Mouse (Mus musculus): ENCODE measurements around the gene Wnt9a.
"Not testable (repeated sequence)": the region's sequence is repeated elsewhere in the genome, so short reads cannot be mapped to it uniquely, and the experiment has no call there.

Wnt9a gene

DNA sequence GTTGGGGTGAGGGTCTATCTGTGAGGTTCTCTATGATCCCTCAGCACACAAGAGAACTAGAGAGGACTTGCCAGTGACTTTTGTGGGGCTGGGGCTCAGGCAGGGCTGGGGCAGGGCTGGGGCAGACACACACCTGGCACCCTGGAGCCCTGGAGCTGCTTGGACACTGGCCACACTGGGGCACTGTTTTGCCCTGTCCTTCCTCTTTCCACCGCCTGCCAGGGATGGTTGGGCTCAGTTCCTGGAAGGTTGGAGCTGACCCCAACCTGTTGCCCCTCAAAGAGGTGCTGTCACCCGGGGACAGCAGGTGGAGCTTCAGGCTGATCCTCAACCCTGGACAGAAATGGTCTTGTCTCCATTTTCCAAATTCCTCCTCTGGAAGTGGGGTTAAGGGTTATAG lies 29.2 kb downstream of the Wnt9a start:
- no peak for DNase-seq (ENCODE audit: low spot score)

DNA sequence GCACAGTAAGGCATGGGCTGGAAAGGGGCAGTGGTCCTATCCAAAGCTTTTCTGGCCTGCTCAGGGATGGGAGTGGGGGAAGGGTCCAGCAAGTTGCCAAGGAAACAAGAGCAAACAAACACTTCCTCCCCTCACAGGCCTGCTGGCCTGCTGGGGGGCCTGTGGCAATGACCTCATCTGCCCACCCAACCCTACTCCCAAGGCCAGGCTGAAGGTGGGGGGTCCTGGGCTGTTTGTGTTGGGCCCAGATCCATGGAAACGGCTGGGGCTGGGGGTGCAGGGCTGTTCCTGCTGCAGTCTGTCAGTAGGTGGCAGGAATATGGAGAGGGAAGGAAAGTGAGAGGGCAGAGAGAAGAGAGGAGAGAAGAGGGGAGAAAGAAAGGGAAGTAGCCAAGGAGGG lies 29.7 kb downstream of the Wnt9a start:
- no peak for DNase-seq (ENCODE audit: low spot score)

DNA sequence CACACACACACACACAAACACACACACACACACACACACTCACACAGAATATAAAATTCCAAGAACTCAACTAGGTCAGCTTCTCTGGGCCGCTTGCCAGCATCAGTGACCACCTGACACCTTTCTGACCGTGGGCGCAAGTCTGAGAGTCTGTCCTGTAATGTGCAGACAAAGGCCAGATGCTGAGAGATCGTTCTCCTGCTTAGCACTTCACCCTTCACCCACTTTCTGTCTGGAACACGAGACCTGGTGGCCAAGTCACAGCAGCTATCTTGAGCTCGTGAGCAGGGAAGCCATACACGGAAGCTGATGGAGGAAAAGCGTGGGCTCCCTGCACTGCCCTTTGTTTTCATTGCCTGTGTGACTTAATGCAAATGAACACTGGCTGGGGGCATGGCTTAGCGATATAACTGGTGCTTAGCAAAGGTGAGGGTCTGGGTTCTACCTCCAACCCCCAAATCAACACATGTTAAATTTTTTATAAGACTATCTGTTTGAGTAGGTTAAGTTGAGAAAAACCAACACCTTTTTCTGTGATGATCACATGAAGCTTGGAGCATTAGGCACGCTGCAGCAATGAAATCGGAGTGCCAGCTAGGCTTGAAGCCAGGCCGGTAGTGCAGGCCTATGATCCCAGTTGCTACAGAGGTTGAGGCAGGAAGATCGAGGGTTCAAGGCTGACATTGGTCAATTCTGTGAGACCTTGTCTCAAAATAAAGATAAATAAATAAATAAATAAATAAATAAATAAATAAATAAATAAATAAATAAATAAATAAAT lies 31.4 kb downstream of the Wnt9a start:
- DNase-seq (ENCODE audit: low spot score): peak; percentile 82

DNA sequence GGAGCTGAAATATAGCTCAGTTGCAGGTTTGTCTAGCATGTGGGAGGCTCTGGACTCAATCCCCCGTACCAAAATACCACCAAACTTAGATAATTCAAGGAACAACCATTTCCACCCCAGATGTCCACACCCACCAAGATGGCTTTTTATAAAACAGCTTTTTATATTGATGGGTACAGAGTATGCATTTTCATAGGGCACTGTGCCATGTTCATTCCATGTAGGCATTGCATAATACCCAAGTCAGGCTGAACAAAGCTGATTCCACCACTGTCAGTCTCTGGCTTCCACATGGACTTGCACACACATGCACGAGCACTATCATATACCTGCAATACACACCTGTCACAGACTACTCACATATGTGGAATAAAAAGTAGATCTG lies 32.0 kb downstream of the Wnt9a start:
- DNase-seq (ENCODE audit: low spot score): no peak

DNA sequence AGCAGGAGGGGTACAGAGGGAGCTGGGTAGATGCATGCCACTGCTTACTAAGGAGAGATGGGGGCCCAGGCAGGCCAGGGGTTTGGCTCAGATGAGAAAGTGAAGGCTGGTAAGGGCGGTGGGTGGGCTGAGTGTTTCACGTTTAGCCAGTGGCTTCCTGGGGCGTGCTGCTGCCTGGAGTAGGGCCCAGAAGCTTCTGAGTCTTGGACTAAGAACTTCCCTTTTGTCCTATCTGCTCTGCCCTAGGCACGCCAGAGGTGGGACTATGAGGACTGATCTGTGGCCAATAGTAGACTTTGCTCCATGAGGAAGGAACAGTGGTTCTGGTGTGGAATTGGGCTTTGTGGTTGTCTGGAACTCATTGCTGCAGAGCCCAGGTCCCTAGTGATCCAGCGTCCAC lies 36.2 kb downstream of the Wnt9a start:
- DNase-seq (ENCODE audit: low spot score): no peak

DNA sequence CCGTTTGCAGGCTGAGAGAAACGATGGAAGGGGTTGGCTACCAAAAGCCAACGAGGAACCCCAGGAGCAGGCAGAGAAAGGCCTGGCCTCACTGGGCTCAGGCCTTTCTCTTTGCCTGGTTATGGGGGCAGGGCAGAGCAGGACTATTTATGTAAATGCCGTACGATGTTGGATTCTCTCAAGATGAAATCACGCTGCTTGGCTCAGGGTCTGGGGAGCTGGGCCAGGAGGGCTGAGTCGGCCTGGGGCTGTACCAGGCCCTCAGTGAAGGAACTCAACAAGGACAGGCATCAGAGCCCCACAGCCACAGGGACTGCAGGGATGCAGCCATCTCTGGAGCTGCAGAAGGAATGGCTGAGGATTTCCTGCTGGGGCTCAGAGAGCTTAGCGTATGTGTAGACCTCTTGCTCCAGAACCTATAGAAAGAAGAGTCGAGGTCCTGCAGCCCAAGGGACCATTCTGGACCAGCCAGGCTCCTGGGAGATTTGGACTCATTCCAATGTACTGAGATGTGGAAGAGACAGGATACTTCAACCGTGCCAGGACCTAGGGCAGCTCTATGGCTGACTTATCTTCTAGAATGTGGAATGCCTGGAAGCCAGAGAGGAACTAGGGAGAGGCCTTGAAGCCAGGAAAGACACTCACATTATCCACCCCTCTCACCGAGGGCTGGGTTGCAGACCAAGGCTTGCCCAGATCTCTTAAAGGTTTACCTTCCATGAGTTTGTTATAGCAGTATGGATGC lies 39.6 kb downstream of the Wnt9a start:
- DNase-seq (ENCODE audit: low spot score): peak; percentile 28

DNA sequence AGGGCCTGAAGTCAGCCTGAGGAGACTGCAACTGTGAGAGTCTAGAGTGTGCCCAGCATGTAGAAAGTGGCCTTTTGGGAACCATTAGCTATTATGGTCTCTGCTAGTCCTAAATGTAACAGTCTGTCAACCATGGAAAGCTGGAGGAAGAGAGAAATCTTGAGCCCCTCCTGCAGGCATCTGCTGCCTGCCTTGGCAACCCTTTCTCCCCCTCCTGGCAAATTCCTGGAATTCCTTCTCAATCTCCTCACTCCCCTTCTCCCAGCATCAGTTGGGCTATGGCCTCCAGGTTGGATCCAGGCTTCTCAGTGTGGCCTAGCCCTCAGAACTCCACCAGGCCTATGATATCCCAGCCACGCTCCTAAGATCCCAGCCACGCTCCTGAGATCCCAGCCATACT lies 43.6 kb downstream of the Wnt9a start:
- DNase-seq (ENCODE audit: low spot score): no peak

DNA sequence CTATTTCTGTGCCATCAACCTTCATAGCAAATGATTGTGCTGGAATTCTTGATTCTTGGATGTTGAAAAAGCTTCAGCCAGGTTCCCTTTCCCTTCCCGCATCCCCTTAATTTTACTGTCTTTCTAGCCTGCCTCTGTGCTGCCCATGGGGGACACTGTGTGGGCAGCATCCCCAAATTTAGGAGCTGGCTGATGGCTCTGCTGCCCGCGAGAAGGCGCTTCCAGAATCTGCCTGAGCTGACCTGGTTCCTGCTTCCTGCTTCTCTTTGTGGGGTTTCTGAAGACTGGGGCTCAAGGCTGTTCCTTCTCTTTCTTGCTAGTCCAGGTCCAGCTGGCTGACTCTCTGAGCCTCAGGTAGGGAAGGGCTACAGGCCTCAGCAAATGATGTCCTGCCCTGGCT lies 48.1 kb downstream of the Wnt9a start:
- DNase-seq (ENCODE audit: low spot score): no peak

DNA sequence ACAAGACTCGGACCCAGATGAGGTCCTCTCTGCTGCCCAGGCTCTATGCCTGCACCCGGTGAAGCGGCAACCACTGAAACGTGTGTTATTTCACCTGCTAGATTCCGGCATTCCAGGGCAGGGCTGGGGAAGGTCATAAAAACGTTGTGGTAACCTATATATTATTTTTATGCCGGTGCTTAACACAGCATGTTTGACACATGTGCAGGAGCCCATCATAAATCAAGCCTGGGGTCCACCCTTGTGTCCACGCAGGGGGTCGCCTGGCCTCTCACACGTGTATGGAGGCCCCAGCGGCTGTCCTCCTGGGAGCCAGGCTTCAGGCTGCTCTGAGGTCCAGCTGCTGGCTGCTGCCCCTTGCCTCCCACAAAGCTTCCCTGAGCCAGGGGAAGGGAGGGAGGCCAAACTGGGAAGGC lies 50.2 kb downstream of the Wnt9a start:
- no peak for DNase-seq (ENCODE audit: low spot score)

DNA sequence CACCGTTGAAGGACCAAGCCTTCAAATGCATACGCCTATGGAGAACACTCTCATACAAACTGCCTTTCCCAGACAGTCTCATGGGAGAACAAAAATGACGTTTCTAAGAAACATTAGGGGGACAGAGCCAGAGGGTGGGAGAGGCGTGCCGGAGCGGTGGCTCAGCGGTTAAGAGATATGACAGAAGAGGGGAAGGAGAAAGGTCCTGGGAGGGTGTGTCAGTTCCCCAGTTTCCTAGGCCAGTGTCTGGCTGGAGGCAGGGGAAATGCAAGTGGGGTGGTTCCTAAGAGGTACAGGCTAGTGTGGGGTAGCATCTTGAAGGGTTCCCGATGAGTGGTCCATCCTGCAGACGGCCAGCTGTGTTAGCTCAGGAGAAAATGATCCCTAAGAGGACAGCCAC lies 54.6 kb downstream of the Wnt9a start:
- no peak for DNase-seq (ENCODE audit: low spot score)

DNA sequence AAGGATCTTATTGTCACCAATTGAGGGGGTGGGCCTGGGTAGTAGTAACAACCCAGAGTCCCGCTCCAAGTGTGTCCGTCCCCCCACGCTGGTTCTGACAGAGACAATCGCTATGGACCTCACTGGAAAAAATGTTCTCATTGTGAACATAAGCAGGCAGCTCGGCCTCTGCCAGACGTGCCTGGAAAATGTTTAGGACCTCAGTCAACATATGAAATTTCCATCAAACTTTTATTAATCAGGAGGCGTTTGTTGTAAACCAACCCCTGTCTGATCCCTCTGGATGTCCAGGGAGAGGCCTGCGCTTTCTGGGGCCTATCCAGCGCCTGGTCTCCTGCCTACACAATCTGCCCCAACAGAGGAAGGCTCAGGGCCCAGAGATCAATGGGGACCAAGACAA lies 57.3 kb downstream of the Wnt9a start:
- DNase-seq (ENCODE audit: low spot score): no peak

DNA sequence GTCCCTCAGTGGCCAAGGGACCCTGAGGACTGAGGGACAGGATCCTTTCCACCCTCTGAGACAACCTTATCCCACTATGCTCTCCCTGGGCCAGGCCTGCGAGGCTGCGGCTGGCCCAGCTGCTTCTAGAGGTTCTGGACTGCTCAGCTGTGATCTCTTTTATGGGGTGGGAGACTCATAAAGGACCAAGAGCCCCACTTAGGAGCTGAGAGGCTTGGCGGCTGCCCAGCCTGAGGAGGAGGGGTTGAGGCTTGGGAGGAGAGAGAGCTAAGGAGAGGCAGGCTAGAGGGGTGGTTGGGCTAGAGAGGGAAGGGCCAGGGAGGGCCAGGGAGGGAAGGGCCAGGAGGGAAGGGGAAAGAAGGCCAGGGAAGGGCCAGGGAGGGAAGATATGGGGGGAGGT lies 57.7 kb downstream of the Wnt9a start:
- DNase-seq (ENCODE audit: low spot score): no peak

DNA sequence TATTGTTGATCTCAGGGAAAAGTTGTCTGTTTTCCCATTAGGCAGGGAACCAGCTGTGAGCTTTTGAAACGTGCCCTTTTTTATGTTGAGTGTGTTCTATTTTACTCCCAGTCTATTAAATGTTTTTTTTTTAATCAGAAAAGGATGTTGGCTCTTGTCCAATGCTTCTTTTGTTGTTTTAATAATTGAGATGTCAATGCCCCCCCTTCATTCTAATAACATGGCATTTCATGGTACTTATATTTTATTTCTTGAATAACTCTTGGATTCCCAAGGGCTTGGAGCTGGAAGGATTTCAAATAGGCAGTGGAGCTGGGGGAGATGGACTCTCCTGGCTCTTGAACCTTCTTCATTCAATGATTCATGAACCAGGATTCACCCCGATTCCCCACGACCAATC lies 59.3 kb downstream of the Wnt9a start:
- DNase-seq (ENCODE audit: low spot score): no peak

DNA sequence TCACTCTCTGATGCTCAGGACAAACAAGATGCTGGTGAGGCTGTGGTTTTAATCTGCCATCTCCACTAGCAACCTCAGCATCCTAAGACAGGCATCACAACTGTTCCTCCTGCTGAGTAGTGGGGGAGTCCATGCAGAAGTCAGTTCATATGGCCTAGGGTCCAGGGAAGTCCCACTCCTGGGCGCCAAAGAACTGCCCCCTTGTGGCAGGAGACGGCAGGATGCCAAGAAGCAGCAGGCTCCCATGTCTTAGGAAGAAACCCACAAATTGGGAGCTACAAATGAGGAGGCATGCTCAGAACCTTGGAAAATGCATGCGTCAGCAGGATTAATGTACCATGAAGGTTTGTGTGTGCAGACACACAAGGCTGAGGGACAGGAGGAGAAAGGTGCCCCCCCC lies 59.9 kb downstream of the Wnt9a start:
- DNase-seq (ENCODE audit: low spot score): peak; percentile 31

DNA sequence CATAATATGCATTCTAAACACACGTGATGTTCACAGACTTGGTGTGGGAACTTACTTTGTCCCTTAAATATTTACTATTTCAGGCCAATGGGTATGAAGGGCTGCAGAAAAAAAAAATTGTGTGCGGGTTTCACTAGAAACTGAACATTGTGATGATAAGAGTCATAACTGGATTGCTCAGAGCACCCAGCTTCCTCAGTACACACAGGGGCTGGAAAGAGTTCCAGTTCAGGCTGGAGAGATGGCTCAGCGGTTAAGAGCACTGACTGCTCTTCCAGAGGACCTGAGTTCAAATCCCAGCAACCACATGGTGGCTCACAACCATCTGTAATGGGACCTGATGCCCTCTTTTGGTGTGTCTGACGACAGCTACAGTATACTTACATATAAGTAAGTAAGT lies 61.2 kb downstream of the Wnt9a start:
- not testable (repeated sequence) for DNase-seq (ENCODE audit: low spot score)

DNA sequence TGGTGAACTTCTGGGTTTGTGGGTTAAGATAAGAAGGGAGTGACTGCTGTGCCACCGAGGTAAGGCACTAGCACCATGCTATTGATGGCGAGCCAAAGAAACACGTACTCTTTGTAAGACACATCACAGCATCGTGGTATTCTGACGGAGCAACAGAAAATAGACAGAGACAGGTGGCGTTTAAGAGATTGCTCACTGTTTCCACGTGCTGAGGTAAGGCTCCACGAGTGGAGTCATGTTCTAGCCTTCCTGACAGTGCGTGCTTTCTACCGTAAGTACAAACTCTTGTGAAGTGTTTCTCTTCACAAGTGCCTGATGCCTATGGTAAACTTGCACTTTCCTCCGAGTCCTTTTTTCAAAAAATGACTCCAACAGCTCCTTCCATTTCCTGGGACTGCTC lies 63.1 kb downstream of the Wnt9a start:
- no peak for DNase-seq (ENCODE audit: low spot score)

DNA sequence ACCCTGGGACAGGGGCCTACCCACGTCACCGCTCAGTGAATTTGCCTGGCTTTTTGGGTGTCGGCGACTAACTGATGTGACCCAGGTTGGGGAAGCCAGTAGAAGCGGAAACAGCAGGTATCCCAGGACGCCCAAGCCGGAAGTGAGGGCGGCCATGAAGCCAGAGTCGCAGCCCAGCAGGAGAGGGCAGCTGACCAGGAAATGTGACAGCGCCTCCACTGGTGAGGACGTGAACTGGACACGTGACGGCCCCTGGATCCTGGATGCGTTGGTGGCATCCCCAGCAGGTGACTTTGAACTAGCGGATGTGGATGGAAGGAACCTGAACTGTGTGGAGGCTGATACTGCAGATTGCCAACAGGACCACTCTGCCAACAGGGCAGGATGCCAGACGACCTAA lies 68.7 kb downstream of the Wnt9a start, which contains the start of gene Prss38:
Prss38 (minus strand) TSS at position 183 of the 400 bp plus-strand sequence.
- no peak for DNase-seq (ENCODE audit: low spot score)

DNA sequence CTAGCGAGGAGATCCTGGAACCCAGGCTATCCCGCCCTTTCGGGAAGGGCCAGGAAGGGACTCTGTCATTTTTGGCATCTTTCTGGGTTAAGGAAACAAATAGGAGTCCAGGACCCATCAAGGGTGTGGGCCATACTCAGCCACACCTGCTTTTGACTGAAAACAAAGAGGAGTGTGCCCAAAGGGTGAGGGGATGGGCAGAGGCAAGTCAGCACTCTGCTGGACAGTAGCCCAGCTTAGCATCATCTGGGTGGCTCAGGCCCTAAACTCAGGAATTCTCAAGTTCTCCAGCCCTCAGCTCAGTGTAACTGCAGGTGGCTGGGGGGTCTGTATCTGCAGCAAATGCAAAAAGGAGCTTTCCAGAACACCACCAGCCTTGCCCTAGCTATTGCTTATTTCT lies 71.3 kb downstream of the Wnt9a start:
- DNase-seq (ENCODE audit: low spot score): no peak

DNA sequence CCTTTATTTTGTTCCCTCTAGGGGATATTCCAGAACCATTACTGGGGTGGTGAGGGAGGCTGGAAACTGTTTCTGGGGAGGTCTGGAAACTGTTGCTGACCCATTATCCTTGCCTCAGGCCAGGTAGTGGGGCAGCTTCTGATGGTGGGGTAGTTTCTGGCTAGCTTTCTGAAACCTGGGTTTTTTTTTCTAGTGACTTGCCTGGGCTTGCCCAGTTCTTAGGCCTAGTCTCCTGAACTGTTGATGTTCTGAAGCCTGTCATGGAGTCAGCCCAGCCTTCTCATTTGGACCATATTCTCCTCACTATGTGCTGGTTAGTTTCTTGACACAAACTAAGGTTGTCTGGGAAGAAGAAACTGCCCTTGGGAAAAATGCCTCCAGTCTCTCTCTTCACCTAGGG lies 72.8 kb downstream of the Wnt9a start:
- no peak for DNase-seq (ENCODE audit: low spot score)

All from MN1 (cell line).